Mouse (Mus musculus): Measurements from ENCODE around the gene Fam198a.
"Not testable (repeated sequence)": the region's sequence is repeated elsewhere in the genome, so short reads cannot be mapped to it uniquely, and the experiment has no call there.

Gene Fam198a

GRCm38 (mm10) chr9:122012816-122013215, 62.0 kb downstream of the Fam198a start:
- DNase-seq (ENCODE audit: low read depth, low spot score): no peak
- H3K36me3 ChIP-seq (ENCODE audit: control insufficient read depth, insufficient read depth, low read length, poor library complexity, severe bottlenecking): no peaks in the 10 kb centered on the region
- H3K27me3 ChIP-seq (ENCODE audit: control insufficient read depth, insufficient read depth, low read length, poor library complexity, severe bottlenecking): no peaks in the 10 kb centered on the region

- DNase-seq (ENCODE audit: low read depth, low spot score): peak; percentile 39
- H3K36me3 ChIP-seq (ENCODE audit: control insufficient read depth, insufficient read depth, low read length, poor library complexity, severe bottlenecking): no peaks in the 10 kb centered on the region
- H3K27me3 ChIP-seq (ENCODE audit: control insufficient read depth, insufficient read depth, low read length, poor library complexity, severe bottlenecking): no peaks in the 10 kb centered on the region
These were observed 62.8 kb downstream of the Fam198a start for GRCm38 (mm10) chr9:122013629-122014028.

GRCm38 (mm10) chr9:122014241-122014667, 63.5 kb downstream of the Fam198a start:
- Histone ChIP-seq H3K27me3 (ENCODE audit: control insufficient read depth, insufficient read depth, low read length, poor library complexity, severe bottlenecking) (no peaks in the 10 kb centered on the region), H3K36me3 (ENCODE audit: control insufficient read depth, insufficient read depth, low read length, poor library complexity, severe bottlenecking) (no peaks in the 10 kb centered on the region)
- peak; percentile 82 for DNase-seq (ENCODE audit: low read depth, low spot score)

GRCm38 (mm10) chr9:122018079-122018478, 67.3 kb downstream of the Fam198a start:
- DNase-seq (ENCODE audit: low read depth, low spot score): no peak
- Histone ChIP-seq H3K36me3 (ENCODE audit: control insufficient read depth, insufficient read depth, low read length, poor library complexity, severe bottlenecking) (no peaks in the 10 kb centered on the region), H3K27me3 (ENCODE audit: control insufficient read depth, insufficient read depth, low read length, poor library complexity, severe bottlenecking) (no peaks in the 10 kb centered on the region)

GRCm38 (mm10) chr9:122018782-122019395, 68.1 kb downstream of the Fam198a start:
- Histone ChIP-seq H3K36me3 (ENCODE audit: control insufficient read depth, insufficient read depth, low read length, poor library complexity, severe bottlenecking) (no peaks in the 10 kb centered on the region), H3K27me3 (ENCODE audit: control insufficient read depth, insufficient read depth, low read length, poor library complexity, severe bottlenecking) (no peaks in the 10 kb centered on the region)
- peak; percentile 40 for DNase-seq (ENCODE audit: low read depth, low spot score)

GRCm38 (mm10) chr9:122020321-122020720, 69.5 kb downstream of the Fam198a start:
- H3K36me3 ChIP-seq (ENCODE audit: control insufficient read depth, insufficient read depth, low read length, poor library complexity, severe bottlenecking): no peaks in the 10 kb centered on the region
- H3K27me3 ChIP-seq (ENCODE audit: control insufficient read depth, insufficient read depth, low read length, poor library complexity, severe bottlenecking): no peaks in the 10 kb centered on the region
- no peak for DNase-seq (ENCODE audit: low read depth, low spot score)

GRCm38 (mm10) chr9:122021171-122021570, 70.4 kb downstream of the Fam198a start:
- H3K36me3 ChIP-seq (ENCODE audit: control insufficient read depth, insufficient read depth, low read length, poor library complexity, severe bottlenecking); H3K27me3 ChIP-seq (ENCODE audit: control insufficient read depth, insufficient read depth, low read length, poor library complexity, severe bottlenecking); DNase-seq (ENCODE audit: low read depth, low spot score): not testable (repeated sequence)

- Histone ChIP-seq H3K27me3 (ENCODE audit: control insufficient read depth, insufficient read depth, low read length, poor library complexity, severe bottlenecking) (no peaks in the 10 kb centered on the region), H3K36me3 (ENCODE audit: control insufficient read depth, insufficient read depth, low read length, poor library complexity, severe bottlenecking) (no peaks in the 10 kb centered on the region)
- DNase-seq (ENCODE audit: low read depth, low spot score): no peak
These were observed 70.8 kb downstream of the Fam198a start for GRCm38 (mm10) chr9:122021581-122021980.

- no peak for DNase-seq (ENCODE audit: low read depth, low spot score)
- no peaks in the 10 kb centered on the region for H3K36me3 ChIP-seq (ENCODE audit: control insufficient read depth, insufficient read depth, low read length, poor library complexity, severe bottlenecking)
- no peaks in the 10 kb centered on the region for H3K27me3 ChIP-seq (ENCODE audit: control insufficient read depth, insufficient read depth, low read length, poor library complexity, severe bottlenecking)
These were observed 72.0 kb downstream of the Fam198a start for GRCm38 (mm10) chr9:122022776-122023175.

- H3K36me3 ChIP-seq (ENCODE audit: control insufficient read depth, insufficient read depth, low read length, poor library complexity, severe bottlenecking): no peaks in the 10 kb centered on the region
- H3K27me3 ChIP-seq (ENCODE audit: control insufficient read depth, insufficient read depth, low read length, poor library complexity, severe bottlenecking): no peaks in the 10 kb centered on the region
- no peak for DNase-seq (ENCODE audit: low read depth, low spot score)
These were observed 73.1 kb downstream of the Fam198a start for GRCm38 (mm10) chr9:122023873-122024272.

GRCm38 (mm10) chr9:122024419-122024818, 73.6 kb downstream of the Fam198a start:
- no peak for DNase-seq (ENCODE audit: low read depth, low spot score)
- H3K27me3 ChIP-seq (ENCODE audit: control insufficient read depth, insufficient read depth, low read length, poor library complexity, severe bottlenecking): no peaks in the 10 kb centered on the region
- H3K36me3 ChIP-seq (ENCODE audit: control insufficient read depth, insufficient read depth, low read length, poor library complexity, severe bottlenecking): no peaks in the 10 kb centered on the region

- H3K36me3 ChIP-seq (ENCODE audit: control insufficient read depth, insufficient read depth, low read length, poor library complexity, severe bottlenecking): no peaks in the 10 kb centered on the region
- H3K27me3 ChIP-seq (ENCODE audit: control insufficient read depth, insufficient read depth, low read length, poor library complexity, severe bottlenecking): no peaks in the 10 kb centered on the region
- no peak for DNase-seq (ENCODE audit: low read depth, low spot score)
These were observed 75.2 kb downstream of the Fam198a start for GRCm38 (mm10) chr9:122025855-122026590.

- Histone ChIP-seq H3K27me3 (ENCODE audit: control insufficient read depth, insufficient read depth, low read length, poor library complexity, severe bottlenecking) (no peaks in the 10 kb centered on the region), H3K36me3 (ENCODE audit: control insufficient read depth, insufficient read depth, low read length, poor library complexity, severe bottlenecking) (no peaks in the 10 kb centered on the region)
- no peak for DNase-seq (ENCODE audit: low read depth, low spot score)
These were observed 76.5 kb downstream of the Fam198a start for GRCm38 (mm10) chr9:122027081-122027913.

GRCm38 (mm10) chr9:122027914-122028745, 77.3 kb downstream of the Fam198a start:
- DNase-seq (ENCODE audit: low read depth, low spot score): no peak
- H3K36me3 ChIP-seq (ENCODE audit: control insufficient read depth, insufficient read depth, low read length, poor library complexity, severe bottlenecking): no peaks in the 10 kb centered on the region
- no peaks in the 10 kb centered on the region for H3K27me3 ChIP-seq (ENCODE audit: control insufficient read depth, insufficient read depth, low read length, poor library complexity, severe bottlenecking)
